Mouse (Mus musculus): ENCODE data around the gene Hist1h4f. TPM values are rescaled to one million over a fixed set of nuclear protein-coding genes. Genes with fewer than 3 reads are reported as not detected.
"Not testable (repeated sequence)": the region's sequence is repeated elsewhere in the genome, so short reads cannot be mapped to it uniquely, and the experiment has no call there.

The Hist1h4f gene
- polyA plus RNA-seq, 1 experiment from 2014 or later, result 1.1 TPM

DNA sequence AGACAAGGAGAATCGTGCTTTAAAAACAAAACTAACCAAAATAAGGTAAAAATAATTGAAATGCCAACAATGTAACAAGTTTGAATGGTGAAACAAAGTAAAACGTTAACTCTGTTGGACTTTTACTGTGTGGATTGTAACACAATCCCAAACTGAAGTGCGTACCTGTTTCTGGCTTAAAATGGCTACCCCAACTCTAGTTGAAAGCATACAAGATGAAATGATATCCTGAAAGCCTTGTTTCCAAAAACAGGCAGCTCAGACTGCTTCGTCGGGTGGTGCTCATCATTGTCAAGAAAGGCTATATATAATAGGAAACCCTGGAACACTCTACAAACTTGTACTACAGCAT lies 10.1 kb upstream of the Hist1h4f start:
- H3K4me2 ChIP-seq (replicated peaks; ENCODE audit: low read depth, low read length); H3K27me3 ChIP-seq (ENCODE audit: control insufficient read depth, insufficient read depth, low read length); H3K4me1 ChIP-seq (ENCODE audit: control insufficient read depth, insufficient read depth, low read length); H3K9me3 ChIP-seq (ENCODE audit: control insufficient read depth, low read length); H3K36me3 ChIP-seq (ENCODE audit: control insufficient read depth, insufficient read depth, low read length); ATAC-seq (ENCODE audit: low FRiP score, low TSS enrichment): not testable (repeated sequence)
- WGBS, result 0% methylated on average over 2 of the region's 5 CpGs
- H3K4me3 ChIP-seq (ENCODE audit: low read length), result peak overlapping the region; percentile 36; the same call in 1 of the 2 replicates
- peak overlapping the region; percentile 61; the same call in 1 of the 2 replicates for H3K9ac ChIP-seq (ENCODE audit: low read depth, low read length)
- peak overlapping the region; percentile 99; the same call in 1 of the 2 replicates for H3K27ac ChIP-seq (ENCODE audit: low read depth, low read length)

DNA sequence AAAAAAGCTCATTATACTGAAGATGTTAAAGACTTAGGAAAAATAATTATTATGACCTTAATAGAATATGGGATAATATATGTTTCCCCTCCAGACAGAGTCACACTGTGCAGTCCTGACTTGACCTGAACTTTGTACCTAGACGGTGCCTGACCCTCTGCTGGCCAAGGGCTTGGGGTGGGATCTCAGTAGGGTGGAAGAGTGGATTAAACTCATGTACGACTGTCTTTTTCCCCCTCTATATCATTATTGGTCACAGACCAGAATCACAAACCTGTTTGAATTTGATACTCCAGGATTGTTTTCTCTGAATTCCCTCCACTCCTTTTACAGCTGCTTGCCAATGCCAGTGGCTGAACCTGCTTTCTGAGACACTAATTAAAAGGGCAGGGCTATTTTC lies 9.3 kb upstream of the Hist1h4f start:
- H3K9ac ChIP-seq (ENCODE audit: low read depth, low read length), result peak overlapping the region; percentile 28; the same call in 1 of the 2 replicates
- H3K27ac ChIP-seq (ENCODE audit: low read depth, low read length); H3K4me1 ChIP-seq (ENCODE audit: control insufficient read depth, insufficient read depth, low read length); H3K4me3 ChIP-seq (ENCODE audit: low read length); ATAC-seq (ENCODE audit: low FRiP score, low TSS enrichment); H3K9me3 ChIP-seq (ENCODE audit: control insufficient read depth, low read length); H3K36me3 ChIP-seq (ENCODE audit: control insufficient read depth, insufficient read depth, low read length); H3K27me3 ChIP-seq (ENCODE audit: control insufficient read depth, insufficient read depth, low read length): not testable (repeated sequence)
- H3K4me2 ChIP-seq (replicated peaks; ENCODE audit: low read depth, low read length), result 0 out of 2 replicates have a peak overlapping the region, but pooled peaks have one; percentile 8
- 22% methylated on average over 2 of the region's 2 CpGs for WGBS

DNA sequence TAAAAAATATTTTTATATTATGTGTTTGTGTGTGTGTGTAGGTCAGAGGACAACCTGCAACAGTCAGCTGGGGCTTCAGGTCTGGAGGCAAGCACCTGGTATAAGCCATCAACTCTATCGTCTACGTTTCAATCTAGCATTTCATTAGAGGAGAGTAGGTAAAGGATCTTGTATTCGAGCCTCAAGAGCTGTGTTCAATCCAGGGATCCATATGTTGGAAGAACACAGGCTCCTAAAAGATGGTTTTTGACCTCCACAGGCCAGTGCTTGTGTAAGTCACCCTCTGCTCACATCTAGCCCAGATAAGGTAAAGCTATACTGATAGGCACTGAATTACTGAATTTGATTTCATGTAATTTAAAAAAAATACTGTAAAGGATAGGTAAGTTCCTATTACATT lies 5.5 kb upstream of the Hist1h4f start:
- no peak for ATAC-seq (ENCODE audit: low FRiP score, low TSS enrichment)
- H3K36me3 ChIP-seq (ENCODE audit: control insufficient read depth, insufficient read depth, low read length), result no peaks in the 10 kb centered on the region
- H3K9me3 ChIP-seq (ENCODE audit: control insufficient read depth, low read length), result no peaks in the 10 kb centered on the region
- no peaks in the 10 kb centered on the region for H3K27me3 ChIP-seq (ENCODE audit: control insufficient read depth, insufficient read depth, low read length)
- H3K4me3 ChIP-seq (ENCODE audit: low read length), result no peak overlapping the region
- peak overlapping the region; percentile 100; the same call in 1 of the 2 replicates for H3K27ac ChIP-seq (ENCODE audit: low read depth, low read length)
- peak overlapping the region; percentile 40; the same call in 1 of the 2 replicates for H3K9ac ChIP-seq (ENCODE audit: low read depth, low read length)
- H3K4me1 ChIP-seq (ENCODE audit: control insufficient read depth, insufficient read depth, low read length), result peaks cover 10% of the 10 kb centered on the region; the same call in 1 of the 2 replicates
- H3K4me2 ChIP-seq (replicated peaks; ENCODE audit: low read depth, low read length), result peak overlapping the region; percentile 94
- WGBS, result 72% methylated on average over 3 of the region's 3 CpGs

DNA sequence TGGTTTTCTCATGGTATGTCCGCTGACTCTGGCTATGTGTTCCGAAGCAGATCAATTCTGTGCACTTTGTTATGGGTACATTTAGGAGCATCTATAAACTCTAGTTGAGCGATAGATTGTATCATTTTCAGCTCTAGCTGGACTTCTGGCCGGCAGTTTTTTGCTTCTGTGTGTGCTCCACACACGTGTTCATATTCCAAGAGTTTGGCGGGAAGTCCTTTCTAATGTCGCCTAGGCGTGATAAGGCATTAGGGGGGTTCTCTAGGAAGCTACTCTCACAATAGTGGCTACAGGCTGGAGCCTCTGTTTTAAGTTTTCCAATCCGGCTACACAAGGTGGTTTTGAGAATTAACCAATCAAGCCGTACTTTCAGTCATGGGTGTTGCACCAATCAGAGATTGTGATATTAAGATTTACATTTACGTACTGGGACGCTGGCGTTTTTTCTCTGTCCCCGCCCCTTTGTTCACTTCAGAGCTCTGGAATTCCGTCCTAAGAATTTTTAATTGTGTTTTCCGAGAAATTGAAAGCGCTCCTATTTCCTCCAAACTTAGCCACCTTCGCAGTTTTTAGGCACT lies 4.5 kb upstream of the Hist1h4f start:
- Histone ChIP-seq H3K4me2 (replicated peaks; ENCODE audit: low read depth, low read length) (peak overlapping the region; percentile 94), H3K36me3 (ENCODE audit: control insufficient read depth, insufficient read depth, low read length) (no peaks in the 10 kb centered on the region), H3K4me1 (ENCODE audit: control insufficient read depth, insufficient read depth, low read length) (peaks cover 11% of the 10 kb centered on the region; the same call in 1 of the 2 replicates), H3K9me3 (ENCODE audit: control insufficient read depth, low read length) (no peaks in the 10 kb centered on the region), H3K9ac (ENCODE audit: low read depth, low read length) (peak overlapping the region; percentile 96), H3K4me3 (ENCODE audit: low read length) (peak overlapping the region; percentile 68), H3K27me3 (ENCODE audit: control insufficient read depth, insufficient read depth, low read length) (no peaks in the 10 kb centered on the region), H3K27ac (ENCODE audit: low read depth, low read length) (peak overlapping the region; percentile 100)
- under 1% methylated on average over 18 of the region's 18 CpGs for WGBS
- peak; percentile 83 for ATAC-seq (ENCODE audit: low FRiP score, low TSS enrichment)

DNA sequence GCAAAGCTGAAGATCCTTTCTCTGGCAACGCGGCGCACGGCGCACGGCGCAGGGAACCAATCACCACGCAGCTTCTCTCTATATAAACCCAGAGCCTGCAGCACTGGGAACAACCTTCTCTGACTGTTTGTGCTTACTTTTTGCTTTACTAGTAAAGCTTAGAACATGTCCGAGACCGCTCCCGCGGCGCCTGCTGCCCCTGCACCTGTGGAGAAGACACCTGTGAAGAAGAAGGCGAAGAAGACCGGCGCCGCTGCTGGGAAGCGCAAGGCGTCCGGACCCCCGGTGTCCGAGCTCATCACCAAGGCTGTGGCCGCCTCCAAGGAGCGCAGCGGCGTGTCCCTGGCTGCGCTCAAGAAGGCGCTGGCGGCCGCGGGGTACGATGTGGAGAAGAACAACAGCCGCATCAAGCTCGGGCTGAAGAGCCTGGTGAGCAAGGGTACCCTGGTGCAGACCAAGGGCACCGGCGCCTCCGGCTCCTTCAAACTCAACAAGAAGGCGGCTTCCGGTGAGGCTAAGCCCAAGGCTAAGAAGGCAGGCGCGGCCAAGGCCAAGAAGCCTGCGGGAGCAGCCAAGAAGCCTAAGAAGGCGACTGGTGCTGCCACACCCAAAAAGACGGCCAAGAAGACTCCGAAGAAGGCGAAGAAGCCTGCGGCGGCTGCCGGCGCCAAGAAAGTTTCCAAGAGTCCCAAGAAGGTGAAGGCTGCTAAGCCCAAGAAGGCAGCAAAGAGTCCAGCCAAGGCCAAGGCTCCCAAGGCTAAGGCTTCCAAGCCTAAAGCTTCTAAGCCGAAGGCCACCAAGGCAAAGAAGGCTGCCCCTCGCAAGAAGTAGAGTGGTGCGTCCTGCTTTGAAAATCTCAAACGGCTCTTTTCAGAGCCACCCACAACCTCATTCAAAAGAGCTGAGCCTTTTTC lies 3.7 kb upstream of the Hist1h4f start:
- Histone ChIP-seq H3K9ac (ENCODE audit: low read depth, low read length) (peak overlapping the region; percentile 96), H3K9me3 (ENCODE audit: control insufficient read depth, low read length) (no peaks in the 10 kb centered on the region), H3K27me3 (ENCODE audit: control insufficient read depth, insufficient read depth, low read length) (no peaks in the 10 kb centered on the region), H3K4me1 (ENCODE audit: control insufficient read depth, insufficient read depth, low read length) (peaks cover 13% of the 10 kb centered on the region; the same call in 1 of the 2 replicates), H3K36me3 (ENCODE audit: control insufficient read depth, insufficient read depth, low read length) (no peaks in the 10 kb centered on the region), H3K27ac (ENCODE audit: low read depth, low read length) (peak overlapping the region; percentile 100), H3K4me2 (replicated peaks; ENCODE audit: low read depth, low read length) (peak overlapping the region; percentile 94), H3K4me3 (ENCODE audit: low read length) (peak overlapping the region; percentile 68)
- ATAC-seq (ENCODE audit: low FRiP score, low TSS enrichment), result peak; percentile 94
- WGBS, result under 1% methylated on average over 54 of the region's 54 CpGs

DNA sequence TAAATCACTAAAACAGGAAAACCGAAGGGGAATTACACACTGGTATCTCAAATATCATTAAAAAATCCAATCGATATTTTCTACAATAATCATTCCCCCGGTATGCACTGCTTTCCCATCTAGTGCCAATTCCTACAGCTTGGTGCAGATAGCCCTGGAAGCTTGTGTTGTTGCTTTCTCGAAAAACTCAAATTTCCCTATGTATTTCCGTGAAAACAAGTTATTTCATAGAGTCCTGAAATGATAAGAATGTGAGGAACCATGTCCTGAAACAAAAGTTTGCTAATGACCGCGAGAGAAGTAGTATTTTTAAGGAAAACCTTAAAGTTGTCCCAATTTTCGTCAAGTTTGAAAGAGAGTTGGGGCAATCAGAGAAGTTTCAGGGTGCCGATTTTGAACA lies 2.9 kb upstream of the Hist1h4f start:
- Histone ChIP-seq H3K36me3 (ENCODE audit: control insufficient read depth, insufficient read depth, low read length) (no peaks in the 10 kb centered on the region), H3K4me2 (replicated peaks; ENCODE audit: low read depth, low read length) (peak overlapping the region; percentile 94), H3K9me3 (ENCODE audit: control insufficient read depth, low read length) (no peaks in the 10 kb centered on the region), H3K9ac (ENCODE audit: low read depth, low read length) (peak overlapping the region; percentile 96), H3K27ac (ENCODE audit: low read depth, low read length) (peak overlapping the region; percentile 100), H3K4me1 (ENCODE audit: control insufficient read depth, insufficient read depth, low read length) (peaks cover 13% of the 10 kb centered on the region; the same call in 1 of the 2 replicates), H3K4me3 (ENCODE audit: low read length) (peak overlapping the region; percentile 68; the same call in 1 of the 2 replicates), H3K27me3 (ENCODE audit: control insufficient read depth, insufficient read depth, low read length) (no peaks in the 10 kb centered on the region)
- 25% methylated on average over 9 of the region's 9 CpGs for WGBS
- no peak for ATAC-seq (ENCODE audit: low FRiP score, low TSS enrichment)

DNA sequence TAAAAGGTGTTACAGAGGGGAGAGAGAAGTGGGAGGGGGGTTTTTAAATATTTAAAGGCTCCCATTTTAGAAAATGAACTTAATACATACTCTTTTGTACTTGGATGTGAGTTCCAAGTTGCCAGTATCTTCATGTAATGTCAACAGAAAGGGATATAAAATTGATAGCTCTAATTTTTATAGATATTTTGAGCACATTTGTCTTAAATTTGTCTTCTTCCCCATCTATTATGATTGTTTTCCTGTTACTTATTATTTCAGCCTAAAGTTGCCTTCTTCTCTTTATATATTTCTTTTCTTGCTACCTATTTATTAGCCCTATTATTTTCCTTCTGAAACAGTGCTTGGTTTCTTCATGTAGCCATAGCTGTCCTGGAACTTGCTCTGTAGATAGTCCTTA lies 1.5 kb upstream of the Hist1h4f start, which contains the start of gene Hist1h1d:
Hist1h1d (plus strand) TSS at position 301 of the 400 bp plus-strand sequence.
- Histone ChIP-seq H3K9ac (ENCODE audit: low read depth, low read length) (peak within 1 kb of the TSS; percentile 55; the same call in 1 of the 2 replicates), H3K27ac (ENCODE audit: low read depth, low read length) (peak within 1 kb of the TSS; percentile 100), H3K27me3 (ENCODE audit: control insufficient read depth, insufficient read depth, low read length) (no peaks in the 10 kb centered on the region), H3K4me3 (ENCODE audit: low read length) (no peak within 1 kb of the TSS), H3K4me2 (replicated peaks; ENCODE audit: low read depth, low read length) (peak within 1 kb of the TSS; percentile 55), H3K4me1 (ENCODE audit: control insufficient read depth, insufficient read depth, low read length) (peaks cover 13% of the 10 kb centered on the region; the same call in 1 of the 2 replicates), H3K36me3 (ENCODE audit: control insufficient read depth, insufficient read depth, low read length) (no peaks in the 10 kb centered on the region), H3K9me3 (ENCODE audit: control insufficient read depth, low read length) (no peaks in the 10 kb centered on the region)
- no peak for ATAC-seq (ENCODE audit: low FRiP score, low TSS enrichment)

DNA sequence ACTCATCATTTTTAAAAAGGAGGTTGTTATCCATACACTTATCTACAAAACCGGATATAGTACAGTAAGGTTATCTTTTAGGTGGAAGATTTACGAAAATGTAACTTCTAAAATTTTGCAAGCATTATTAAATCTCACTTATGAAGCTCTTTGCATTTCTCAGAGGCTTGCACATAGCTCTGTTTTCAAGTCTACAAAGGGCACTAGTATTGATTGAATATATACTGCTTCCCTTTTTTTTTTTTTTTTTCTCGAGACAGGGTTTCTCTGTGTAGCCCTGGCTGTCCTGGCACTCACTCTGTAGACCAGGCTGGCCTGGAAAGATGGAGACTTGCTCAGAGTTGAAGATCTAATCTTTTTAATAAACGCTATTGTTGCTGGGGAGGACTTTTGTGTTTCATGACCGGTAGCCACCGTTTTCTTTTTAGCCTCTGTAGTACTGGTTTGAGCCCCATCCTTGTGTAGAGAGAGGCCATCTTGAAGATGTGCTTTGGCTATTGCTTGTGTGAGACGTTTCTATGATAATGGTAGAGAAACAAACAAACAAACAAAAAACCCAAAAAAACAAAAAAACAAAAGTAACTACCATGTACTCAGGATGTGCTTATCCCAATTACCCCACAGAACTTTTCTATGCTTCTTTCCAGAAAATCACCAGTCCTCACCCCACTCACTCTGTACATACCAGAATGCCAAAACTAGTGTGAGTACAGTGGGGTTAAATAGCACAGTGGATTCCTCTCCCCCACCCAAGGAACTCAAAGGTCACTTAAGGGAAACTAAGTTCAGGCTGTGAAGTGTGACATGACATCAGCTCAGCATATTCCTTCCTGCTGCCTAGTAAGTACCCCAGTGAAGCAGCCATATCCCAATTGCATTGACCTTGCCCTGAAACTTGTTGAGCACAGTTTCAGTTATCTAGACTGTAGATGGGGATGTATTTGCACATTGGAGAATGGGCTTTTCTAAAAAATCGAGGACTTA lies 775 bp upstream of the Hist1h4f start:
- peak overlapping the region; percentile 55; the same call in 1 of the 2 replicates for H3K9ac ChIP-seq (ENCODE audit: low read depth, low read length)
- H3K4me2 ChIP-seq (replicated peaks; ENCODE audit: low read depth, low read length), result peak overlapping the region; percentile 55
- peak overlapping the region; percentile 42 for H3K4me3 ChIP-seq (ENCODE audit: low read length)
- no peaks in the 10 kb centered on the region for H3K36me3 ChIP-seq (ENCODE audit: control insufficient read depth, insufficient read depth, low read length)
- no peaks in the 10 kb centered on the region for H3K27me3 ChIP-seq (ENCODE audit: control insufficient read depth, insufficient read depth, low read length)
- ATAC-seq (ENCODE audit: low FRiP score, low TSS enrichment), result no peak
- WGBS, result 54% methylated on average over 8 of the region's 8 CpGs
- H3K9me3 ChIP-seq (ENCODE audit: control insufficient read depth, low read length), result no peaks in the 10 kb centered on the region
- peaks cover 13% of the 10 kb centered on the region; the same call in 1 of the 2 replicates for H3K4me1 ChIP-seq (ENCODE audit: control insufficient read depth, insufficient read depth, low read length)
- peak overlapping the region; percentile 90 for H3K27ac ChIP-seq (ENCODE audit: low read depth, low read length)

All from kidney, embryonic 14.5 days (tissue).